Mouse (Mus musculus): ENCODE data around the gene Auts2.

The Auts2 gene

DNA sequence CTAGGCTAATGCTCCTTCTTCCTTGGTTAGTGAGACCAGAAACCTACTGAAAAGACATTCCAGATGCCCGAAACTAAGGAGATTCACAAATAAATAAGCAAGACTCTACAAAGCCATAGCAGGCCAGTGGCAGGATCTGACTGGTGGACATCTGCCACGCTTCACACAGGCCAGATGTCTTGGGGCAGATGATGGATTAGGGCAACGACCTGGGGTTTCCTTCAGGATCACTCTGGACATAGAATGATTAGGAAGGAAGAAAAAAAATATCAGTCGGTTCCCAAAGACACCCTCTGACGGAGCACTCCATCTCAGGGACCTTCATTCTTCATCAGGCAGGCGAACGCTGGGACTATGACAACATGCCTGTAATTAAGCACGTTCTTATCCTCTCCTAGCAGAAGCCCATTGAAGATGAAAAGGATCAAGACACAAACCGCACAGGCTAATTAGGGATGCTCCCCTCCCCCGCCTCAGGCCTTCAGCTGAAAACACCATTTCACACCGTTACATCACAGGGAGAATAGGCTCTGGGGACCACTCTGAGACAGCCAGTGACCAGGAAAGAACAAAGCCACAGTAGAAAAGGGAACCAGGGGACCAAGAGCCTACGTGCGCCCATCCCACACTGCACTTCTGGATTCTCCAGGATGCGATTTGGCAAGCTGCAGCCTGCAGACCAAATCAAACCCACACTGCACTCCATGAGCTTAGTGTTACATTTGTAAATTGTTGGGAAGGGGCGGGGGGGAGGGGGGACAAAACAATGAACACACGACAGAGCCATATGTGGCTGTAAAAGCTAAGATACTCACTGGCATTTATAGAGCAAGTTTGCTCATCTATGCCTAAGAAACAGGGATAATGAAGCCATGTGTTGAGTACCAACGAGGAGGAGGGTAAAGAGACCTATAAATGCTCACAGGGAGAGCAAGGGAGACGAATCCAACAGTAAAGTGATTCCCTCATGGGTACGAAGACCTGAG is 710.0 kb downstream of the Auts2 start:
- no peak for DNase-seq (ENCODE audit: low read depth)

- no peak for DNase-seq (ENCODE audit: low read depth)
Observed at GRCm38 (mm10) chr5:131830111-131830510, 713.0 kb downstream of the Auts2 start.

DNA sequence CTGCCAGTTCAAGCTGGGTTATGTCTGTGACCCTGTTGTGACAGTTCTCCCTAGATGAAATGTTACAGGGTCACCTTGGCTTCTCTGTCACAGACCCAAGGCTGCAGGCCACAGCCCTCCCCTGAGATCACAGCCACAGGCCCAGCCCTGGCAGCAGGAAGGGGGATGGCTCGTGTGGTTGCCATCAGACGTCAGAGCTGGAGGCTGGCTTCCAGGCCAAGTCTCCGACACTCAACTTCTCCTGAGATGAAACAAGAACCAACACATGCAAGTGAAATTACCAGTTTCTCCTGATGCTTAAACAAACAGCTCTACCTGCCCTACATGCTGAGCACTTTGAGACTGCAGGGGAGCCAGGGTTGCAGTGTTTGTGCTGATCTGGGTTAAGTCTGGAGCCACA is 713.9 kb downstream of the Auts2 start:
- no peak for DNase-seq (ENCODE audit: low read depth)

DNA sequence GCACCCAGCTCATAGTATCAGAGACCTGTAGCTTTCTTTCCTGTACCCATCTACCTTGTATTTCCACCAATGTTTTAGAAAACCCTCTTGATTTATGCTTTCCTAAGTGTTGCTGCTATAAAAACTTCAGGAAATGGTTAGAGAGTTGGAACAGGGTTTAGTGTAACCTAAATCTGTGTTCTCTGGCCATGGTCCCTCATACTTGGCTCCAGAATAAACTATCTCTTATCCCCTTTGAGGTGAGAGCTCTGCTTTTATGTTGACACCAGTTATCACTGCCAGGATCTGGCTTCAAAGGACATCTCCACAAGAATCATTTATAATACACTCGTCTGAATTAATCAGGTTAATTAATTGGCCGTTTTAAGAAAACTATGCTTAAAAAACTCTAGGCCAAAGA is 714.5 kb downstream of the Auts2 start:
- DNase-seq (ENCODE audit: low read depth) = no peak

GRCm38 (mm10) chr5:131826362-131827261 is 716.5 kb downstream of the Auts2 start:
- DNase-seq (ENCODE audit: low read depth) = no peak

DNA sequence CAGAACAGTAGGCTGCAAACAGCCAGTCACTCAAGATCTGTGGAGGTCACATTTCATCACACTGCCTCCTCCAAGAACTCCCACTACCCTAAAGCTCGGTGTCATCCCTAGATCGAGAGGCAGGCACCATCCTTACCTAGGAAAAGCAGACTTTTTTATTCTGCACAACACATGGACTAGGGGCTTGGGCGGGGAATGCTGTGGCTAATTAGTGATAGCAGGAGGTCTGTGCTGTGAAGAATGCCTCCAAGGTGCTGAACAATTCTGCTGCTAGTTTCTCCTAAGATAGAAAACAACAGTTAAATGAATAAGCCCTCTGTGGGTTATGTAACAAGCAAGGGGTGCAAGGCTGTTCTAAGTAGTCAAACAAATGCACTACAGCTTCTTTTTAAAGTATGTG is 717.7 kb downstream of the Auts2 start:
- DNase-seq (ENCODE audit: low read depth) = no peak

DNA sequence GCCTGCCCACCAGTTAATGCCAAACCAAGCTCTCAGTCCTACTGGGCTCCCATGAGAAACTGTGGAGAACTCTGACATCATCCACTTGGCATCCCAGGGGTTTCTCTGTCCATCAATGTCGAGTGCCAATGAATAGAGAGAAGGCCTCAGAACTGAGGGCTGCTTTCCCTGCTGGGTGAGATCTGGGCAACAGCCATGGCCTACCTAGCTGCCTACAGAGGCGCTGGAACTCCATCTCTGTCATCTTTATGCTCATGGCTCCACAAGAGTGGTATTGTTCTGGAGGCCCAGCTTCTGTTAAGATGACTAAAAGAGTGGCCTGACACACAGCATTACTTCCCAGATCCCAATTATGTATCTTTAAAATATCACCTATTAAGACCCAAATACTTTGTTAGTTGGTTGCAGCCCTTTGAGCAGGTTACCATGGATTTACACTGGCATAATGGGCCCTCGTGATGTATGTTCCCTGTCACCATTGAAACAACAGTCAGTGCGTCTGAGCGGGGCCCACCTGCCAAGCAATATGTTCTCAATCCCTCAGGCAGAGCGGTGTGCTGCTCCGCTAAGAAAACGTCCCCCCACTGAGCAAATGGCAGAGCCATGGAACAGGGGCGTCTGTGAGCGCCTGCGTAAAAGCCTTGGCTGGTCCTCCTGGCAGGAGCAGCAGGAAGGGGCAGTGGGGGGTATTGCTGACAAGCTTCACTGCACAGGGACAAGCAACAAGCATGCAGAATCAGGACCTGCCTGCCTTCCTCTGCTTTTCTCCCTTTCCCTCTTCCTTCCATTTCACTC is 718.8 kb downstream of the Auts2 start:
- no peak for DNase-seq (ENCODE audit: low read depth)

GRCm38 (mm10) chr5:131821461-131821860 is 721.7 kb downstream of the Auts2 start:
- no peak for DNase-seq (ENCODE audit: low read depth)

- no peak for DNase-seq (ENCODE audit: low read depth)
Observed at GRCm38 (mm10) chr5:131819251-131819691, 723.9 kb downstream of the Auts2 start.

DNA sequence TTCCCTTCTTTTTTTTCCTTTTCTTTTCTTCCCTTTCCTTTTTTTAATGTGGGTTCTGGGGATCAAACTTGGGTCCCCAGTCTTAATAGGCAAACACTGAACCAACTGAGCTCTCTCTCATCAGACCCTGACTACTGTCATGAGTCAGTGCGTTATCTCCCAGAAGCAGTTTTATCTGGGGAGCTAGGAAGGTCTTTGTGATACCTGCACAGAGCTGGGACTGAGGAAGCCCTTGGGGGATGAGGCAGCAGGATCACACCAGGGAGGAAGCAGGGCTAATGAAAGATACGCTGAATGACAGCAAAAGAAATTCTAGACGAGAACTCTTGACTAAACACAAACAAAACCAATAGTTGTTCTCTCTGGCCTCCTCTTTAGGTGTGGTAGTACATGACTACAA is 727.6 kb downstream of the Auts2 start:
- DNase-seq (ENCODE audit: low read depth) = no peak

- DNase-seq (ENCODE audit: low read depth) = no peak
Observed at GRCm38 (mm10) chr5:131814503-131815003, 728.6 kb downstream of the Auts2 start.

DNA sequence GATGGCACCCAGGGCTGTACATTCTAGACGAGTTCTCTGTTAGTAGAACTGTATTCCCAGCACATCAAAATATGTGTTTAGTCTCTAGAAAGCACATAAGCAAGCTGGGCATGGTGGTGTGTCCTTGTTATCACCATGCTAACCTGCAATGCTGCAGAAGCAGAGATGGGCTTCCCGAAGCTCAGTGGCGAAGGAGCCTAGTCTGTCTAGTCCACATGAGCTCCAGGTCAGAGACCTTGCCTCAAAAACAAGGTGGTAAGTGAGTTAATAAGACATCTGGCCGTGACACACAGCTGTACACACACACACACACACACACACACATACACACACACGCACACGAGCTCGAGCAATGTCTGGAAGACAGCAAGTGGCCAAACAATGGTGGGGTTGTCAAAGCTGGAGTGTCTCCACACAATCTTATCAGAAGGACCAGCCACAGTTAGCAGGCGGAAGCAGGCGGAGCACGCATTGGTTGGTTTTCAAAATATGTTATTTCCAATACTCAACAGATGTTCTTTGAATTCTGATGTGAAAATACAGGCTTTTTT is 729.1 kb downstream of the Auts2 start:
- no peak for DNase-seq (ENCODE audit: low read depth)

DNA sequence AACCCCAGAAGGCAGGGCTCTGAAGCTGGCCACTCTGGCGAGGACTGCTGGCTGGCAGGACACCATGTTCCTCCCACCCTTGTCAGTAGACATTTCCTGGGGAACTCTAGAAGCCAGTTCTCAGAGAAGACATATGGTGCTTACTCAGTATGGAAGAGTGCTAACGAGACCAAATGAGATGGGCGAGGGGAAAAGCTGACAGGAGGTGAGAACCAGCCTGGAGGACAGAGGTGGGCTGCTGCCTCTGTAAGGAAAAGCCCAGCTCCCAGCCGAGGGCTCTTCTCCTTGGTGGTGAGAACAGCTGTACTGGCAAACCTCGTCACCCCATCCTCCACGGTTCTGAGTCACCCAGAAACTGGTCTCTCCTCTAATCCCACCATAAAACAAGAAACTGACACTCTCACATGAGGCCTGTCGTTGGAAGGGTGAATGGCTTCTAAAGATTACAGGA is 729.8 kb downstream of the Auts2 start:
- no peak for DNase-seq (ENCODE audit: low read depth)

DNA sequence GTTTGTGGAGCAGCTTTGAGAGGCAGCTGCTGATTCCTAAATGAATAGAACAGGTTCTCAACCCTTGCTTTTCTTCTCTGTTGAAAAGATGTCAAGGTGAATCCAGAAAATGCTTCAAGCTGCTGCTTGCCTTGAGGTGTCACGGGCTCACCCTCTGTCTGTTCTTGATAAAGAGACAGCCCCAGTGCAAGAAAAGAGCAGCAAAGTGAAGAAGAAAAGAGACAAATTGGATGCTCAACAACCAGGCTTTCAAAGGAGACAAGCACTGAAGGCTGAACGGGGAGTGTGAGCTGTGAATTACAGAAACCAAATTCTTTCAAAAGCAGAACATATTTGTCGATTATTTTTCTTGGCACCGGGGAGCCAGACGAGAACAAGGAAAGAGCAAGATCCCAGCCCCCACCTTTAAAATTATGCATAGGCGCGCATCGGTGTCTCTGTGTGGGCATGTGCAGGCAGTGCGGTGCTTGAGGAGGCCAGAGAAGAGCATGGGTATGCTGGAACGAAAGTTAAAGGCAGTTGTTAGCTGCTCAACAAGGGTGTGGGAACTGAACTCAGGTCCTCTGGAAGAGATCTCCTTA is 730.6 kb downstream of the Auts2 start:
- no peak for DNase-seq (ENCODE audit: low read depth)

- DNase-seq (ENCODE audit: low read depth) = no peak
Observed at GRCm38 (mm10) chr5:131806350-131806749, 736.8 kb downstream of the Auts2 start.

- DNase-seq (ENCODE audit: low read depth) = no peak
Observed at GRCm38 (mm10) chr5:131805277-131805676, 737.9 kb downstream of the Auts2 start.

- DNase-seq (ENCODE audit: low read depth) = no peak
Observed at GRCm38 (mm10) chr5:131803609-131804008, 739.5 kb downstream of the Auts2 start.

DNA sequence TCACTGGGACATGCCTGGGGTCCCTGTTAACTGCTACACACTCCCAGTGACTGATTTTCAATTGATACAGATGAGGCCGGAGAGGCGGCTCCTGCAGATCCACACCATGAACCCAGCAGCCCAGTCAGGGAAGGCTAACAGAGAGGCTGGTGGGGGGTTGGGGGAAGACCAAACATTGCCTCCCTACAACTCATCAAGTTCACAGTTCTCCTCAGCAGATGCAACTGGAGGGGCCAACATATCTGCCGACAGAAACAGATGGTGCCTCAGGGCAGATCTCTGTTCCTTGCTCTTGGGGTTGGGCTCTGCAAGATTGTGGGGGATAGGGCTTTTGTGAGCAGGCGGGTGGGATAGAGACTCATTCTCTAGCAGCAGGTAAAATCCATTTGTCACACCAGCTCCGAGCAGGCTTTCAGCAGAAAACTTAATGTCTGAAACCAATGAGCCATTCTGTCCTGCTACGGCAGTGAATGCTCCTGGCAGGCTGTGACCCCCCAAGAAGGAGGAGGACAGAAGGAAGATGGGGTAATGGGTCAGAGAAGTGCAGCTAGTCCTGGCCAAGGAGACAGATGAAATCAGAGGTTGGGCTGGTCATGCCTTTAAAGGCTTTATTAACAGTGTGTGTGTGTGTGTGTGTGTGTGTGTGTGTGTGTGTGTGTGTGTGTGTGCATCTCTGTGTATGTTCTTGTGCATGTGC is 740.7 kb downstream of the Auts2 start:
- no peak for DNase-seq (ENCODE audit: low read depth)

GRCm38 (mm10) chr5:131801924-131802323 is 741.2 kb downstream of the Auts2 start:
- no peak for DNase-seq (ENCODE audit: low read depth)

DNA sequence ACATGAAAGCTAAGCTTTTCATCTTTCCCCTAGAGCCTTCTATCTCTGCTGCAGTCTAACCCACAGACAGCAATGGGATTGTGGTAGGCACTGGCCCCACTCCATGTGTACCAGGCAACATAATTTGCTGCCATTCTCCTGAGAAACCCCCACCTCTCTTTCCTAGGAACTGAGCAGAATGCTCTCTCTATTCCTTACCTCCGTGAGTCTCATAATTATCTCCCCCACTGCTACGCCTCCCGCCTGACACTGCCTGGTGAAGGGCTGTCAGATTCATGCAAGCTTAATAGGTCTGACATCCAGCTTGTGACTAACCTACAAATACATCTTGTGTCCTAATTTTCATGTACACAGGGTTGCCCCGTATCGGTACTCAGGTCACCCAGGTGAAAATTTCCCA is 744.8 kb downstream of the Auts2 start:
- no peak for DNase-seq (ENCODE audit: low read depth)

All from naive thymus-derived CD4-positive, alpha-beta T cell, adult 2 months (primary cell).